Mouse (Mus musculus) midbrain, postnatal 0 days (tissue): ENCODE data around the gene Efcab11. TPM values are rescaled to one million over a fixed set of nuclear protein-coding genes. Genes with fewer than 3 reads are reported as not detected.
A peak's percentile ranks its signal among the peaks of the same experiment; 100 is the strongest.

Experiments
- ATAC-seq: fragments of 200-750 bp; cut with Nextera tagmentation; 2 replicates; pipeline ENCODE4 v1.8.0; 2017; ENCODE audit warnings: moderate number of reproducible peaks, mild to moderate bottlenecking, moderate TSS enrichment, moderate library complexity; ENCODE audit not compliant: low FRiP score
- DNase-seq: peaks from one replicate; pipeline ENCODE4 v3.0.0-alpha.2; 2015; ENCODE audit warnings: low spot score
- H3K27ac ChIP-seq: fragments of 300-500 bp; sonication (generic); 2 replicates; pipeline ENCODE4 v1.5.1; 2014; ENCODE audit warnings: low read depth, mild to moderate bottlenecking, low read length, mixed read lengths
- H3K27me3 ChIP-seq: fragments of 300-500 bp; sonication (generic); 2 replicates; pipeline ENCODE4 v1.6.1; 2014; ENCODE audit warnings: low read length, control low read depth, mixed read lengths; ENCODE audit not compliant: insufficient read depth
- H3K36me3 ChIP-seq: fragments of 300-500 bp; sonication (generic); 2 replicates; pipeline ENCODE4 v1.6.1; 2014; ENCODE audit warnings: low read length, control low read depth, mixed read lengths; ENCODE audit not compliant: insufficient read depth
- H3K4me1 ChIP-seq: fragments of 300-500 bp; sonication (generic); 2 replicates; pipeline ENCODE4 v1.6.1; 2014; ENCODE audit warnings: mild to moderate bottlenecking, control low read depth, antibody characterized with exemption, low read length, mixed read lengths; ENCODE audit not compliant: insufficient read depth
- H3K4me2 ChIP-seq: fragments of 300-500 bp; sonication (generic); 2 replicates; pipeline ENCODE4 v1.6.1; 2014; ENCODE audit warnings: low read depth, mild to moderate bottlenecking, low read length, mixed read lengths; ENCODE audit not compliant: poor library complexity, severe bottlenecking
- H3K4me3 ChIP-seq: fragments of 300-500 bp; sonication (generic); 2 replicates; pipeline ENCODE4 v1.5.1; 2014; ENCODE audit warnings: low read depth, mild to moderate bottlenecking, low read length, moderate library complexity
- H3K9ac ChIP-seq: fragments of 300-500 bp; sonication (generic); replicated peaks from 2 replicates; pipeline ENCODE4 v1.6.1; 2014; ENCODE audit warnings: mild to moderate bottlenecking, low read length, moderate library complexity, mixed read lengths; ENCODE audit not compliant: poor library complexity, severe bottlenecking
- H3K9me3 ChIP-seq: fragments of 300-500 bp; sonication (generic); 2 replicates; pipeline ENCODE4 v1.6.1; 2016; ENCODE audit warnings: low read length, control low read depth
- CTCF ChIP-seq: IDR thresholded peaks from 2 replicates; pipeline ENCODE4 v1.5.1; 2016; ENCODE audit warnings: antibody characterized with exemption, mild to moderate bottlenecking
- WGBS: fragments of 180-500 bp; shearing (Covaris S2); extraction: QIAGEN DNeasy Blood & Tissue Kit; methylation state at CpG from one replicate; pipeline ENCODE4 v1.1.7; 2014; 5-methylcytosine and 5-hydroxymethylcytosine counted together
- polyA plus RNA-seq: library from polyadenylated mRNA; unstranded; fragments of >200 nt; fragmentation: Nextera tagmentation; extraction: Ambion mirVana; gene quantifications from 2 replicates; pipeline ENCODE4 v1.2.1, GENCODE M21; 2015
- total RNA-seq: library from RNA; depleted of rRNA; stranded (reverse); fragments of >200 nt; gene quantifications from 2 replicates; pipeline ENCODE4 v1.2.3, GENCODE M21; 2014

Efcab11 gene
- total and polyA plus RNA-seq, 2 experiments from 2014 or later: 2.5 to 2.6 TPM

GRCm38 (mm10) chr12:99702248-99702647, 182.0 kb downstream of the Efcab11 start:
- WGBS: 91% methylated on average over 8 of the region's 8 CpGs
- no peak for ATAC-seq
- Histone ChIP-seq H3K4me1 (no peaks in the 10 kb centered on the region), H3K27me3 (no peaks in the 10 kb centered on the region), H3K4me2 (no peak overlapping the region), H3K4me3 (no peak overlapping the region), H3K9me3 (no peaks in the 10 kb centered on the region), H3K36me3 (no peaks in the 10 kb centered on the region), H3K27ac (no peak overlapping the region), H3K9ac (no peak overlapping the region)
- no peak for DNase-seq
- TF ChIP-seq CTCF: no peak

GRCm38 (mm10) chr12:99700380-99700779, 183.9 kb downstream of the Efcab11 start:
- Histone ChIP-seq H3K27me3 (no peaks in the 10 kb centered on the region), H3K27ac (no peak overlapping the region), H3K4me2 (no peak overlapping the region), H3K4me3 (no peak overlapping the region), H3K4me1 (no peaks in the 10 kb centered on the region), H3K36me3 (no peaks in the 10 kb centered on the region), H3K9ac (no peak overlapping the region), H3K9me3 (no peaks in the 10 kb centered on the region)
- 51% methylated on average over 7 of the region's 7 CpGs for WGBS
- no peak for ATAC-seq
- TF ChIP-seq CTCF: no peak
- peak; percentile 25 for DNase-seq

- DNase-seq: no peak
- H3K4me2 ChIP-seq: no peak overlapping the region
- 78% methylated on average over 5 of the region's 5 CpGs for WGBS
- H3K4me1 ChIP-seq: no peaks in the 10 kb centered on the region
- ATAC-seq: no peak
- no peak overlapping the region for H3K4me3 ChIP-seq
- TF ChIP-seq CTCF: no peak
- no peaks in the 10 kb centered on the region for H3K9me3 ChIP-seq
- no peak overlapping the region for H3K9ac ChIP-seq
- H3K27me3 ChIP-seq: no peaks in the 10 kb centered on the region
- H3K27ac ChIP-seq: no peak overlapping the region
- H3K36me3 ChIP-seq: no peaks in the 10 kb centered on the region
Observed at GRCm38 (mm10) chr12:99699379-99700023, 184.7 kb downstream of the Efcab11 start.

GRCm38 (mm10) chr12:99694066-99694465, 190.2 kb downstream of the Efcab11 start:
- H3K9ac ChIP-seq: no peak overlapping the region
- ATAC-seq (no peak), DNase-seq (peak; percentile 26)
- H3K27me3 ChIP-seq: no peaks in the 10 kb centered on the region
- no peaks in the 10 kb centered on the region for H3K9me3 ChIP-seq
- H3K4me1 ChIP-seq: no peaks in the 10 kb centered on the region
- no peak overlapping the region for H3K4me3 ChIP-seq
- no peak overlapping the region for H3K27ac ChIP-seq
- no peaks in the 10 kb centered on the region for H3K36me3 ChIP-seq
- 87% methylated on average over 3 of the region's 3 CpGs for WGBS
- no peak overlapping the region for H3K4me2 ChIP-seq
- TF ChIP-seq CTCF: no peak

GRCm38 (mm10) chr12:99686418-99686992, 197.7 kb downstream of the Efcab11 start:
- WGBS: 64% methylated on average over 6 of the region's 6 CpGs
- no peak for ATAC-seq

GRCm38 (mm10) chr12:99685451-99686100, 198.7 kb downstream of the Efcab11 start:
- Histone ChIP-seq H3K4me1 (no peaks in the 10 kb centered on the region), H3K36me3 (no peaks in the 10 kb centered on the region), H3K4me2 (no peak overlapping the region), H3K9me3 (no peaks in the 10 kb centered on the region), H3K9ac (no peak overlapping the region), H3K27me3 (no peaks in the 10 kb centered on the region), H3K27ac (no peak overlapping the region), H3K4me3 (no peak overlapping the region)
- WGBS: 84% methylated on average over 11 of the region's 11 CpGs
- DNase-seq (no peak), ATAC-seq (no peak)
- no peak for TF ChIP-seq CTCF

More at GRCm38 (mm10) chr12:99686418-99686992, 197.7 kb downstream of the Efcab11 start:
- Histone ChIP-seq H3K4me1 (no peaks in the 10 kb centered on the region), H3K36me3 (no peaks in the 10 kb centered on the region), H3K27ac (no peak overlapping the region), H3K27me3 (no peaks in the 10 kb centered on the region), H3K4me3 (no peak overlapping the region), H3K4me2 (no peak overlapping the region), H3K9me3 (no peaks in the 10 kb centered on the region), H3K9ac (no peak overlapping the region)
- no peak for DNase-seq
- TF ChIP-seq CTCF: no peak
